Mouse (Mus musculus) erythroblast, embryonic 14.5 days (primary cell): Measurements from ENCODE around the gene Cnot10.

Experiments
- GATA1 ChIP-seq: IDR thresholded peaks from 2 replicates; pipeline ENCODE4 v1.6.1; 2012; ENCODE audit warnings: low read length, inconsistent platforms, mixed read lengths
- TAL1 ChIP-seq: IDR thresholded peaks from 3 replicates; pipeline ENCODE4 v1.6.1; 2012; ENCODE audit warnings: low read length, inconsistent platforms, mixed read lengths

DNA sequence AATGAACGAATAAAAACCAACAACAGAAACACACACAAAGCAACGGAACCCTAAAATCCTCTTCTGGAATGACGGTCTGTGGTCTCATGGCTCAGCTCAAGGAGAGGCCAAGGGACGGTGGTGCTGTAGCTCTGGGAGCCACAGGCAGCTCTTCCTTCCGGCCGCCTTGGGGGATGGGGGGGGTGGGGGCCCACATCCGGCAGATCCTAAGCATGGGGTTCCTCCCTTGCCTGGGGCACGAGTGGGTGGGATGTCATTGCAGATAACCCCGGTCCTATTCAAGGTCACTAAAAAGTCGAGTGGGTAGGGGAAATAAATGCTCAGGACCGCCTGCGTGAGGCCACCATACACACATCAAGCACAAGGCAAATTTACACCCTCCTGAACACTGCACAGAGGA is 93.2 kb downstream of the Cnot10 start:
- TF ChIP-seq GATA1 (no peak), TAL1 (no peak)
